Mouse (Mus musculus) kidney, embryonic 14.5 days (tissue): ENCODE results near the gene Frmd4a. TPM values are rescaled to one million over a fixed set of nuclear protein-coding genes. Genes with fewer than 3 reads are reported as not detected.

Experiments
- ATAC-seq: fragments of 200-750 bp; cut with Nextera tagmentation; 2 replicates; pipeline ENCODE4 v1.8.0; 2017; ENCODE audit warnings: moderate number of reproducible peaks, mild to moderate bottlenecking, moderate TSS enrichment, moderate library complexity; ENCODE audit not compliant: low FRiP score, low TSS enrichment
- H3K27ac ChIP-seq: fragments of 300-500 bp; sonication (generic); 2 replicates; pipeline ENCODE4 v1.5.1; 2014; ENCODE audit warnings: low read depth, mild to moderate bottlenecking, low read length, moderate library complexity, mixed read lengths
- H3K27me3 ChIP-seq: fragments of 300-500 bp; sonication (generic); 2 replicates; pipeline ENCODE4 v1.6.1; 2014; ENCODE audit warnings: mild to moderate bottlenecking, low read length; ENCODE audit not compliant: control insufficient read depth, insufficient read depth
- H3K36me3 ChIP-seq: fragments of 300-500 bp; sonication (generic); 2 replicates; pipeline ENCODE4 v1.6.1; 2014; ENCODE audit warnings: low read length, mixed read lengths; ENCODE audit not compliant: control insufficient read depth, insufficient read depth
- H3K4me1 ChIP-seq: fragments of 300-500 bp; sonication (generic); 2 replicates; pipeline ENCODE4 v1.6.1; 2014; ENCODE audit warnings: low read length, mixed read lengths; ENCODE audit not compliant: control insufficient read depth, insufficient read depth
- H3K4me2 ChIP-seq: fragments of 300-500 bp; sonication (generic); replicated peaks from 2 replicates; pipeline ENCODE4 v1.6.1; 2014; ENCODE audit warnings: low read depth, mild to moderate bottlenecking, low read length
- H3K4me3 ChIP-seq: fragments of 300-500 bp; sonication (generic); 2 replicates; pipeline ENCODE4 v1.5.1; 2014; ENCODE audit warnings: mild to moderate bottlenecking, low read length
- H3K9ac ChIP-seq: fragments of 300-500 bp; sonication (generic); 2 replicates; pipeline ENCODE4 v1.6.1; 2014; ENCODE audit warnings: low read depth, mild to moderate bottlenecking, low read length, moderate library complexity
- H3K9me3 ChIP-seq: fragments of 300-500 bp; sonication (generic); 2 replicates; pipeline ENCODE4 v1.6.1; 2016; ENCODE audit warnings: low read length; ENCODE audit not compliant: control insufficient read depth
- WGBS: fragments of 180-500 bp; shearing (Covaris S2); extraction: QIAGEN DNeasy Blood & Tissue Kit; methylation state at CpG from one replicate; pipeline ENCODE4 v1.1.7; 2014; 5-methylcytosine and 5-hydroxymethylcytosine counted together
- polyA plus RNA-seq: library from polyadenylated mRNA; unstranded; fragments of >200 nt; fragmentation: Nextera tagmentation; extraction: Ambion mirVana; gene quantifications from 2 replicates; pipeline ENCODE4 v1.2.1, GENCODE M21; 2014

Gene Frmd4a
- polyA plus RNA-seq, 1 experiment from 2014 or later: 39.2 TPM

- ATAC-seq: no peak
- Histone ChIP-seq H3K9ac (no peak overlapping the region), H3K4me3 (no peak overlapping the region), H3K4me1 (no peaks in the 10 kb centered on the region), H3K27me3 (no peaks in the 10 kb centered on the region), H3K9me3 (no peaks in the 10 kb centered on the region), H3K4me2 (no peak overlapping the region), H3K36me3 (no peaks in the 10 kb centered on the region), H3K27ac (no peak overlapping the region)
- 91% methylated on average over 6 of the region's 6 CpGs for WGBS
Observed at GRCm38 (mm10) chr2:4380435-4380834, 362.9 kb downstream of the Frmd4a start.

DNA sequence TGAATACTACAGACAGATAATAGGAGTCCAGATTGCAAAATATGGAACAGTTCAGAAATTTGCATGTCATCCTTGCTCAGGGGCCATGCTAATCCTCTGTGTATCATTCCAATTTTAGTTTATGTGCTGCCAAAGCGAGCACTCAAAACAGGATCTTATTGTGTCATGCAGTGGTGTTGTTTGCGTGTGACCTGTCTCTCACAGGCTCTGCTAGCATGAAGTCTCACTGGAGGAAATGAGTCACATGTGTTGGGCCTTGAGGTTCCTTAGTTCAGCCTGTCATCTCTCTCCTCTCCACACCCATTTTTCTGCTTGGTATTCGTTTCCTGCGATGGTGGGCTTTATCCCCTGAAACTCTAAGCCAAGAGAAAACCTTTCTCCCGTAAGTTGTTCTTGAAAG lies 363.4 kb downstream of the Frmd4a start:
- Histone ChIP-seq H3K36me3 (no peaks in the 10 kb centered on the region), H3K27me3 (no peaks in the 10 kb centered on the region), H3K9ac (no peak overlapping the region), H3K9me3 (no peaks in the 10 kb centered on the region), H3K4me3 (no peak overlapping the region), H3K27ac (no peak overlapping the region), H3K4me2 (no peak overlapping the region), H3K4me1 (no peaks in the 10 kb centered on the region)
- WGBS: 88% methylated on average over 5 of the region's 5 CpGs
- no peak for ATAC-seq

GRCm38 (mm10) chr2:4386468-4386867 lies 369.0 kb downstream of the Frmd4a start:
- H3K9ac ChIP-seq: no peak overlapping the region
- WGBS: 42% methylated on average over 6 of the region's 6 CpGs
- H3K27me3 ChIP-seq: no peaks in the 10 kb centered on the region
- H3K9me3 ChIP-seq: no peaks in the 10 kb centered on the region
- no peak overlapping the region for H3K27ac ChIP-seq
- peak; percentile 68; the same call in 1 of the 2 replicates for ATAC-seq
- H3K4me2 ChIP-seq: no peak overlapping the region
- H3K4me3 ChIP-seq: no peak overlapping the region
- no peaks in the 10 kb centered on the region for H3K36me3 ChIP-seq
- H3K4me1 ChIP-seq: no peaks in the 10 kb centered on the region

DNA sequence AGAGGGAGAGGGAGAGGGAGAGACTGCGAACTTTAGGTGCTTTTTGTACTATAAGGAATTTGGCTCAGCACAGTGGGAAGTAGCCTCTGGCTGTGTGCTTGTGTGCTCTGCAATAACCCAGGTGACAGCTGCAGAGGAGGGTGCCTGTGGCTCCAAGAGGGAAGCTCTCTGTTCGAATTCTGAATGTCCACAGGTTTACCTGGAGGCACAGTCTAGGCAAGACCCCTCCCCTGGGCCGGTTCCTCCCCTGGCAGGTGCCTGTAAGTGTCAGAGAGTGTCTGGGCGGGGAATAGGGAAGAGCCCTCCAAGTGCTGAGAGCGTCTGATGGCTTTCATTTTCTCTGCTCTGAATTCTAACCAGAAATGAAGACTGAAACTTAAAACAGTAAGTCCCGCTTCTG lies 371.8 kb downstream of the Frmd4a start:
- no peak overlapping the region for H3K27ac ChIP-seq
- H3K4me1 ChIP-seq: no peaks in the 10 kb centered on the region
- H3K27me3 ChIP-seq: no peaks in the 10 kb centered on the region
- no peak overlapping the region for H3K4me2 ChIP-seq
- H3K9me3 ChIP-seq: no peaks in the 10 kb centered on the region
- ATAC-seq: no peak
- no peak overlapping the region for H3K9ac ChIP-seq
- no peak overlapping the region for H3K4me3 ChIP-seq
- H3K36me3 ChIP-seq: no peaks in the 10 kb centered on the region
- WGBS: 38% methylated on average over 6 of the region's 6 CpGs

DNA sequence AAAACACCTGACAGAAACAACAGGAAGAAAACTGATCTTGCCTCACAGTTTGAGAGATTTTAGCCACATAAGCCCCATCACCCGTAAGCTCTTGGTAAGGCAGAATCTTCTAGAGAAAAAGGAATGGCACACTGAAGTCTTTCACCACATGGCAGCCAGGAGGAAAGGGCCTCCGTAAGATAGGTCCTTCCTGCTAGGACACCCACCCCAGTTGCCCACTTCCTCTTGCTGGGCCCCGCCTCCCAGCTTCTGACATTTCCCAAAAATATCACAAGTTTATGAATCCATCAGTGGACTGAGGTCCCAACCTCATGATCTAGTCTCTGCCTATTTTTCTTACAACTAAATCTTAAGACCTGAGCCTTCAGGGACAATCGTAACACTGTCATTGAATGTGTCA lies 373.6 kb downstream of the Frmd4a start:
- 83% methylated on average over 4 of the region's 4 CpGs for WGBS
- H3K4me2 ChIP-seq: no peak overlapping the region

DNA sequence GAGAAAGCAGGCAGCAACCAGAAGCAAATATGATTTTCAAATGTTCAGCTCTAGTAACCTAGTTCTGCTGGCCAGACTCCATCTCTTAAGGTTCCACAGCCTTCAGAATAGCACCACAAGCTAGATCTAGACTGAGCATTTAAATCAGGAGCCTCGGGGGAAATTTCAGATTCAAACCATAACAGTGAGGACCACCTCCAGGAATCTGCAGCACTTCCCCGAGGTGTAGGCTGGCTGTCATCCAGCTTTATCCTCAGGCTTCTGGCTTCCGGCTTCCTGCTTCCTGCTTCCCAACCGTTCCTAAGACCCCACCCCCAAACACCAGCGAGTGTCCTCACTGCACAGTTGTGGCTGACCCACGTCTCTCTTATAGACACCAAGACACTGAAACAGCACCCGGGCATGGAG lies 374.2 kb downstream of the Frmd4a start:
- WGBS: 34% methylated on average over 7 of the region's 7 CpGs
- Histone ChIP-seq H3K36me3 (no peaks in the 10 kb centered on the region), H3K4me2 (peak overlapping the region; percentile 21; the same call in 1 of the 2 replicates), H3K4me3 (no peak overlapping the region), H3K4me1 (no peaks in the 10 kb centered on the region), H3K9me3 (no peaks in the 10 kb centered on the region), H3K27me3 (no peaks in the 10 kb centered on the region), H3K9ac (no peak overlapping the region), H3K27ac (peak overlapping the region; percentile 4; the same call in 1 of the 2 replicates)
- peak; percentile 43; the same call in 1 of the 2 replicates for ATAC-seq

More for the DNA sequence above, 373.6 kb downstream of the Frmd4a start:
- H3K27me3 ChIP-seq: no peaks in the 10 kb centered on the region
- no peak overlapping the region for H3K9ac ChIP-seq
- H3K9me3 ChIP-seq: no peaks in the 10 kb centered on the region
- no peak for ATAC-seq
- no peak overlapping the region for H3K4me3 ChIP-seq
- H3K27ac ChIP-seq: peak overlapping the region; percentile 4; the same call in 1 of the 2 replicates
- no peaks in the 10 kb centered on the region for H3K4me1 ChIP-seq
- no peaks in the 10 kb centered on the region for H3K36me3 ChIP-seq

GRCm38 (mm10) chr2:4393046-4393445 lies 375.5 kb downstream of the Frmd4a start:
- Histone ChIP-seq H3K4me2 (no peak overlapping the region), H3K27ac (no peak overlapping the region), H3K36me3 (no peaks in the 10 kb centered on the region), H3K4me3 (no peak overlapping the region), H3K4me1 (no peaks in the 10 kb centered on the region), H3K9me3 (no peaks in the 10 kb centered on the region), H3K9ac (no peak overlapping the region), H3K27me3 (no peaks in the 10 kb centered on the region)
- WGBS: 85% methylated on average over 4 of the region's 4 CpGs
- no peak for ATAC-seq

DNA sequence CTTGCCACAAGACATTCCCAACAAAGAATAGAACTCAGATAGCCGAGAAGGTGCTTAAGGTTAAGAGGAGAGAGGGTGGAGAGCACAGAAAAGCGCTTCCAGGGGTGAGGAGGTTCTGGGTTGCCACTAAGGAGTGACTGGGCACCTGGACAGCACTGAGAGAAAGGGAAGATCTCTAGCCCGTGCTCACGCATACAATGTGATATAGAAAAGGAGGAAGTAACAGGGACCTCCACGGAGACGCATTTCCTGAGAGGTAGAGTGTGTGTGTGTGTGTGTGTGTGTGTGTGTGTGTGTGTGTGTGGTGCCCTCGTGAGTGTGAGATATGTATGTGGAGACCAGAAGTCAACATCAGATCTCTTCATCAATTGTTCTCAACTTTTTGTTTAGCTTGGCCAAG lies 377.1 kb downstream of the Frmd4a start:
- WGBS: 84% methylated on average over 7 of the region's 7 CpGs

GRCm38 (mm10) chr2:4399721-4400120 lies 382.2 kb downstream of the Frmd4a start:
- Histone ChIP-seq H3K27me3 (no peaks in the 10 kb centered on the region), H3K9me3 (no peaks in the 10 kb centered on the region), H3K36me3 (no peaks in the 10 kb centered on the region), H3K4me1 (peaks cover 14% of the 10 kb centered on the region; the same call in 1 of the 2 replicates), H3K9ac (no peak overlapping the region), H3K27ac (no peak overlapping the region), H3K4me2 (no peak overlapping the region), H3K4me3 (no peak overlapping the region)
- WGBS: 55% methylated on average over 1 of the region's 1 CpGs
- ATAC-seq: no peak

More for the DNA sequence above, 377.1 kb downstream of the Frmd4a start:
- ATAC-seq: no peak
- Histone ChIP-seq H3K36me3 (no peaks in the 10 kb centered on the region), H3K27me3 (no peaks in the 10 kb centered on the region), H3K4me2 (no peak overlapping the region), H3K9me3 (no peaks in the 10 kb centered on the region), H3K4me1 (no peaks in the 10 kb centered on the region), H3K9ac (no peak overlapping the region), H3K27ac (no peak overlapping the region), H3K4me3 (no peak overlapping the region)
